Mouse (Mus musculus): ENCODE results near the gene Lrp5. TPM values are rescaled to one million over a fixed set of nuclear protein-coding genes. Genes with fewer than 3 reads are reported as not detected.

Gene Lrp5
- polyA plus RNA-seq, 1 experiment: 0.41 TPM

- TF ChIP-seq GATA1 (IDR thresholded peaks at IDR 0.05; ENCODE audit: low read length): no peak
- no peaks in the 10 kb centered on the region; the same call in 1 of the 2 replicates for H3K4me1 ChIP-seq (ENCODE audit: control insufficient read depth)
Observed at GRCm38 (mm10) chr19:3699508-3700438, 13.4 kb upstream of the Lrp5 start.

GRCm38 (mm10) chr19:3698035-3698434, 11.7 kb upstream of the Lrp5 start:
- Histone ChIP-seq H3K4me3 (replicated peaks) (no peak overlapping the region), H3K36me3 (ENCODE audit: control insufficient read depth) (no peaks in the 10 kb centered on the region), H3K4me1 (ENCODE audit: control insufficient read depth) (no peaks in the 10 kb centered on the region; the same call in 1 of the 2 replicates), H3K27me3 (ENCODE audit: control insufficient read depth) (no peaks in the 10 kb centered on the region), H3K9me3 (ENCODE audit: control insufficient read depth, low read length) (no peaks in the 10 kb centered on the region)
- TF ChIP-seq TAL1 (IDR thresholded peaks at IDR 0.05; ENCODE audit: low read length) (no peak), GATA1 (IDR thresholded peaks at IDR 0.05; ENCODE audit: low read length) (no peak)

More at GRCm38 (mm10) chr19:3699508-3700438, 13.4 kb upstream of the Lrp5 start:
- Histone ChIP-seq H3K36me3 (ENCODE audit: control insufficient read depth) (no peaks in the 10 kb centered on the region), H3K4me3 (replicated peaks) (no peak overlapping the region), H3K9me3 (ENCODE audit: control insufficient read depth, low read length) (no peaks in the 10 kb centered on the region), H3K27me3 (ENCODE audit: control insufficient read depth) (no peaks in the 10 kb centered on the region)

GRCm38 (mm10) chr19:3695976-3696375, 9.6 kb upstream of the Lrp5 start:
- Histone ChIP-seq H3K4me1 (ENCODE audit: control insufficient read depth) (no peaks in the 10 kb centered on the region; the same call in 1 of the 2 replicates), H3K27me3 (ENCODE audit: control insufficient read depth) (no peaks in the 10 kb centered on the region), H3K9me3 (ENCODE audit: control insufficient read depth, low read length) (no peaks in the 10 kb centered on the region), H3K4me3 (replicated peaks) (no peak overlapping the region), H3K36me3 (ENCODE audit: control insufficient read depth) (no peaks in the 10 kb centered on the region)
- TF ChIP-seq GATA1 (IDR thresholded peaks at IDR 0.05; ENCODE audit: low read length): no peak
- TF ChIP-seq TAL1 (IDR thresholded peaks at IDR 0.05; ENCODE audit: low read length): no peak

- Histone ChIP-seq H3K9me3 (ENCODE audit: control insufficient read depth, low read length) (no peaks in the 10 kb centered on the region), H3K4me3 (replicated peaks) (no peak overlapping the region), H3K36me3 (ENCODE audit: control insufficient read depth) (no peaks in the 10 kb centered on the region), H3K4me1 (ENCODE audit: control insufficient read depth) (no peaks in the 10 kb centered on the region; the same call in 1 of the 2 replicates), H3K27me3 (ENCODE audit: control insufficient read depth) (no peaks in the 10 kb centered on the region)
- TF ChIP-seq GATA1 (IDR thresholded peaks at IDR 0.05; ENCODE audit: low read length) (no peak), TAL1 (IDR thresholded peaks at IDR 0.05; ENCODE audit: low read length) (no peak)
Observed at GRCm38 (mm10) chr19:3695471-3695870, 9.1 kb upstream of the Lrp5 start.

- Histone ChIP-seq H3K9me3 (ENCODE audit: control insufficient read depth, low read length) (no peaks in the 10 kb centered on the region), H3K4me3 (replicated peaks) (no peak overlapping the region), H3K27me3 (ENCODE audit: control insufficient read depth) (no peaks in the 10 kb centered on the region), H3K4me1 (ENCODE audit: control insufficient read depth) (no peaks in the 10 kb centered on the region; the same call in 1 of the 2 replicates), H3K36me3 (ENCODE audit: control insufficient read depth) (no peaks in the 10 kb centered on the region)
- TF ChIP-seq TAL1 (IDR thresholded peaks at IDR 0.05; ENCODE audit: low read length) (no peak), GATA1 (IDR thresholded peaks at IDR 0.05; ENCODE audit: low read length) (no peak)
Observed at GRCm38 (mm10) chr19:3695006-3695405, 8.6 kb upstream of the Lrp5 start.

GRCm38 (mm10) chr19:3694476-3694875, 8.1 kb upstream of the Lrp5 start:
- no peaks in the 10 kb centered on the region for H3K36me3 ChIP-seq (ENCODE audit: control insufficient read depth)
- H3K27me3 ChIP-seq (ENCODE audit: control insufficient read depth): no peaks in the 10 kb centered on the region
- no peaks in the 10 kb centered on the region for H3K9me3 ChIP-seq (ENCODE audit: control insufficient read depth, low read length)
- TF ChIP-seq TAL1 (IDR thresholded peaks at IDR 0.05; ENCODE audit: low read length) (no peak), GATA1 (IDR thresholded peaks at IDR 0.05; ENCODE audit: low read length) (no peak)
- H3K4me1 ChIP-seq (ENCODE audit: control insufficient read depth): no peaks in the 10 kb centered on the region; the same call in 1 of the 2 replicates
- no peak overlapping the region for H3K4me3 ChIP-seq (replicated peaks)

- H3K9me3 ChIP-seq (ENCODE audit: control insufficient read depth, low read length): no peaks in the 10 kb centered on the region
- no peaks in the 10 kb centered on the region for H3K4me1 ChIP-seq (ENCODE audit: control insufficient read depth)
- no peak for TF ChIP-seq TAL1 (IDR thresholded peaks at IDR 0.05; ENCODE audit: low read length)
- TF ChIP-seq GATA1 (IDR thresholded peaks at IDR 0.05; ENCODE audit: low read length): no peak
- H3K4me3 ChIP-seq (replicated peaks): no peak overlapping the region
- peaks cover 5% of the 10 kb centered on the region for H3K27me3 ChIP-seq (ENCODE audit: control insufficient read depth)
- no peaks in the 10 kb centered on the region for H3K36me3 ChIP-seq (ENCODE audit: control insufficient read depth)
Observed at GRCm38 (mm10) chr19:3692414-3693145, 6.2 kb upstream of the Lrp5 start.

- TF ChIP-seq GATA1 (IDR thresholded peaks at IDR 0.05; ENCODE audit: low read length) (no peak), TAL1 (IDR thresholded peaks at IDR 0.05; ENCODE audit: low read length) (no peak)
- no peaks in the 10 kb centered on the region for H3K36me3 ChIP-seq (ENCODE audit: control insufficient read depth)
- peaks cover 2% of the 10 kb centered on the region for H3K4me1 ChIP-seq (ENCODE audit: control insufficient read depth)
- H3K4me3 ChIP-seq (replicated peaks): no peak overlapping the region
- peaks cover 18% of the 10 kb centered on the region for H3K27me3 ChIP-seq (ENCODE audit: control insufficient read depth)
- H3K9me3 ChIP-seq (ENCODE audit: control insufficient read depth, low read length): no peaks in the 10 kb centered on the region
Observed at GRCm38 (mm10) chr19:3691337-3691736, 5.0 kb upstream of the Lrp5 start.

- peaks cover 11% of the 10 kb centered on the region for H3K4me1 ChIP-seq (ENCODE audit: control insufficient read depth)
- H3K9me3 ChIP-seq (ENCODE audit: control insufficient read depth, low read length): no peaks in the 10 kb centered on the region
- peaks cover 35% of the 10 kb centered on the region for H3K27me3 ChIP-seq (ENCODE audit: control insufficient read depth)
- H3K36me3 ChIP-seq (ENCODE audit: control insufficient read depth): no peaks in the 10 kb centered on the region
- TF ChIP-seq GATA1 (IDR thresholded peaks at IDR 0.05; ENCODE audit: low read length) (no peak), TAL1 (IDR thresholded peaks at IDR 0.05; ENCODE audit: low read length) (no peak)
- no peak overlapping the region for H3K4me3 ChIP-seq (replicated peaks)
Observed at GRCm38 (mm10) chr19:3687676-3688171, 1.4 kb upstream of the Lrp5 start.
